Mouse (Mus musculus) midbrain, embryonic 10.5 days (tissue): ENCODE results near the gene Olfr594. TPM values are rescaled to one million over a fixed set of nuclear protein-coding genes. Genes with fewer than 3 reads are reported as not detected.
"Not testable (repeated sequence)": the region's sequence is repeated elsewhere in the genome, so short reads cannot be mapped to it uniquely, and the experiment has no call there.

ENCODE experiments used
- DNase-seq: peaks from one replicate; pipeline ENCODE4 v3.0.0-alpha.2; 2017; ENCODE audit warnings: low spot score
- H3K27ac ChIP-seq: fragments of 300-500 bp; sonication (generic); replicated peaks from 2 replicates; pipeline ENCODE4 v1.5.1; 2016; ENCODE audit warnings: mild to moderate bottlenecking
- H3K27me3 ChIP-seq: fragments of 300-500 bp; sonication (generic); 2 replicates; pipeline ENCODE4 v1.6.1; 2016; ENCODE audit warnings: low read depth, mild to moderate bottlenecking; ENCODE audit not compliant: poor library complexity, severe bottlenecking
- H3K36me3 ChIP-seq: fragments of 300-500 bp; sonication (generic); 2 replicates; pipeline ENCODE4 v1.6.1; 2016; ENCODE audit warnings: mild to moderate bottlenecking, moderate library complexity
- H3K4me1 ChIP-seq: fragments of 300-500 bp; sonication (generic); 2 replicates; pipeline ENCODE4 v1.6.1; 2016
- H3K4me3 ChIP-seq: fragments of 300-500 bp; sonication (generic); 2 replicates; pipeline ENCODE4 v1.5.1; 2016; ENCODE audit warnings: mild to moderate bottlenecking, moderate library complexity
- H3K9me3 ChIP-seq: fragments of 300-500 bp; sonication (generic); replicated peaks from 2 replicates; pipeline ENCODE4 v1.6.1; 2016; ENCODE audit warnings: mild to moderate bottlenecking
- WGBS: fragments of 180-500 bp; shearing (Covaris S2); methylation state at CpG from one replicate; pipeline ENCODE4 v1.1.7; 2016; 5-methylcytosine and 5-hydroxymethylcytosine counted together
- microRNA-seq: library from miRNA; unstranded; fragments of <30 nt; microRNA quantifications from one replicate; pipeline ENCODE4, GENCODE M21; 2017
- polyA plus RNA-seq: library from polyadenylated mRNA; unstranded; fragments of >200 nt; fragmentation: Nextera tagmentation; extraction: Ambion mirVana; gene quantifications from 2 replicates; pipeline ENCODE4 v1.2.1, GENCODE M21; 2016

The Olfr594 gene
- polyA plus RNA-seq: not detected in 2 replicates

DNA sequence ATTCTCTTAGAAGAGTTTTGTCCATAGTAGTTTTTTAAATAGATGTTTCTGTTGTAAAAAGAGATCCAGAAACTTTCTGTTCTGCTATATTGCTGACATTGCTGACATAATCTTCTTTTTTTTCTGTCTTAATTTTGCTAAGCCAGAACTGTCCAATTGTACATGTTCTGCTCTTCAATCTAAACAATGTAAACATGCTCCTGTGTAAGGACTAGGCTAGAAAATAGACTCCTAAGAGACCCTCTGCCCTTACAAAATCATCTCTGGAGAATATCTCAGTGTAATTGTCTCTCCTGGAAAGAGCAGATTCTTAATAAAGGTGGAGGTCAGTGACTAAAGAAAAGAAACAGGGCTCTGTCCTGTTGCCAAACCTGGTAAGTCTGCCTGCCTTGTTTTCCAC lies at the start of gene Olfr594:
Gene Olfr594, plus strand, starts transcription at position 301 of the 400 bp plus-strand sequence.
- no peak for DNase-seq
- H3K4me1 ChIP-seq: no peaks in the 10 kb centered on the region
- no peaks in the 10 kb centered on the region for H3K9me3 ChIP-seq
- H3K27me3 ChIP-seq: no peaks in the 10 kb centered on the region
- no peak within 1 kb of the TSS for H3K4me3 ChIP-seq
- H3K36me3 ChIP-seq: no peaks in the 10 kb centered on the region
- no peak within 1 kb of the TSS for H3K27ac ChIP-seq

DNA sequence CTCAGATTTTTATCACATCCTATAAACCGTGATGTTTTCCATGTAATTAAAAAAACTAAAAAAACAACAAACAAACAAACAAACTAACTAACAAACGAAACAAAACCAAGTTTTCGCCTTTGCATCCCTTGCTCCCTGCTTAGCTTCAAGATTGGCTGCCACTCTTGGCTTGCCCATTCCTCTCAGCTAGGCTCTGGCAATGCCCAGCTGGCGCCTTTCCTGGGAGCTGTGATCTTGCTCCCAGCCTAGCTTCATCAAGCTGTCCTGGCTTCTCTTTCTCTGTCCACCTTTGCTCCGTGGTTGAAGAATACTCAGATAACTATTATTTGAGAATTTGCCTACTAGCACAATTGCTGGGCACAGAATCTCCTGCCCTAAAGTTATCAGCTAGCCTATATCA lies 47.1 kb upstream of the Olfr594 start:
- Histone ChIP-seq H3K9me3 (no peaks in the 10 kb centered on the region), H3K4me3 (no peak overlapping the region), H3K27me3 (no peaks in the 10 kb centered on the region), H3K36me3 (no peaks in the 10 kb centered on the region), H3K4me1 (no peaks in the 10 kb centered on the region), H3K27ac (no peak overlapping the region)
- 82% methylated on average over 5 of the region's 5 CpGs for WGBS
- DNase-seq: no peak

DNA sequence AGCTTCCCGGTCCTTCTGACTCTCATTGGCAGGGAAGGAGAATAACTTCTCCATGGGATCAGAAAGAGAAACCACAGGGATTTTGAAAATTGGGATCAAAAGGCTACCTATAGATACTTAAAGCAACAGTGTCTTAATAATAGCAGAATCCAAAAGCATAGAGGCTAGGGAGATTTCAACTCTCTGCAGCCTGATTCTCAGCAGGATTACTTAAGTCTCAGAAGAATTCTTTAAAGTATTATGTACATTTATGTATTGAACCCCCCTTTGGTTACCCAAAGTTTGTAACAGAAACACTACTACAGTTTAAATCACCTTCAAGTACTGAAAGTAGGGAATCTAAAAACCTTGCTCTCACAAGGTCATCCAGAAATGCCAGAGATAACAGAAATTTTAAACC lies 38.6 kb upstream of the Olfr594 start, which contains the start of gene Olfr591:
Gene Olfr591, minus strand, starts transcription at position 101 of the 400 bp plus-strand sequence.
- H3K27ac ChIP-seq: no peak within 1 kb of the TSS
- H3K4me1 ChIP-seq: no peaks in the 10 kb centered on the region
- no peaks in the 10 kb centered on the region for H3K27me3 ChIP-seq
- DNase-seq: no peak
- peaks cover 3% of the 10 kb centered on the region; the same call in 1 of the 2 replicates for H3K9me3 ChIP-seq
- no peaks in the 10 kb centered on the region for H3K36me3 ChIP-seq
- WGBS: 78% methylated on average over 1 of the region's 1 CpGs
- no peak within 1 kb of the TSS for H3K4me3 ChIP-seq

DNA sequence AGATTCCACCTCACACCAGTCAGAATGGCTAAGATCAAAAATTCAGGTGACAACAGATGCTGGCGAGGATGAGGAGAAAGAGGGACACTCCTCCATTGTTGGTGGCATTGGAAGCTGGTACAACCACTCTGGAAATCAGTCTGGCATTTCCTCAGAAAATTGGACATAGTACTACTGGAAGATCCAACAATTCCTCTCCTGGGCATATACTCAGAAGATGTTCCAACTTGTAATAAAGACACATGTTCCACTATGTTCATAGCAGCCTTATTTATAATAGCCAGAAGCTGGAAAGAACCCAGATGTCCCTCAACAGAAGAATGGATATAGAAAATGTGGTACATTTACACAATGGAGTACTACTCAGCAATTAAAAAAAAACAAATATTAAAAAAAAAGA lies 32.3 kb upstream of the Olfr594 start, which contains the start of gene Olfr592:
Gene Olfr592, plus strand, starts transcription at position 301 of the 400 bp plus-strand sequence.
- H3K9me3 ChIP-seq, H3K4me1 ChIP-seq, DNase-seq, H3K27ac ChIP-seq, H3K4me3 ChIP-seq, H3K36me3 ChIP-seq, H3K27me3 ChIP-seq: not testable (repeated sequence)
- 96% methylated on average over 1 of the region's 1 CpGs for WGBS

DNA sequence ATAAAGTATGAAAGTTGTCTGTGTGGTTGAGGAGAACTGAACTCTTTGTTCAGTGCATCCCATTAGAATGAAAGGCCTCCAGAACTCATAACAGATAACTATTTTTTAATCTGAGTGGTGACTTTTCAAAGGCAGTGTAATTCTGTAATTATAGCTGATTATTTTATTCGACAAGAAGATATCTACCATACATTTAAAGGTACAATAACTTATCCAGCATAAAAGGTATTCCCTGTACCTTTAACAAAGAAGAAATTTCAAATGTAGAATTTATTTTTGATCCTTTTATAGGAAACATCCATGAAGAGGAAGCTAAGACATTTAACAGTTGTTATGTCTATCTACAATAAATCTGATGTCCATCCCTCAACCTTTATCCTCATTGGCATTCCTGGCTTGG lies 5.2 kb upstream of the Olfr594 start, which contains the start of gene Olfr593:
Gene Olfr593, plus strand, starts transcription at position 301 of the 400 bp plus-strand sequence.
- Histone ChIP-seq H3K27me3 (no peaks in the 10 kb centered on the region), H3K4me1 (no peaks in the 10 kb centered on the region), H3K36me3 (no peaks in the 10 kb centered on the region), H3K4me3 (no peak within 1 kb of the TSS), H3K9me3 (no peaks in the 10 kb centered on the region), H3K27ac (no peak within 1 kb of the TSS)
- DNase-seq: no peak
- WGBS: 73% methylated on average over 1 of the region's 1 CpGs

DNA sequence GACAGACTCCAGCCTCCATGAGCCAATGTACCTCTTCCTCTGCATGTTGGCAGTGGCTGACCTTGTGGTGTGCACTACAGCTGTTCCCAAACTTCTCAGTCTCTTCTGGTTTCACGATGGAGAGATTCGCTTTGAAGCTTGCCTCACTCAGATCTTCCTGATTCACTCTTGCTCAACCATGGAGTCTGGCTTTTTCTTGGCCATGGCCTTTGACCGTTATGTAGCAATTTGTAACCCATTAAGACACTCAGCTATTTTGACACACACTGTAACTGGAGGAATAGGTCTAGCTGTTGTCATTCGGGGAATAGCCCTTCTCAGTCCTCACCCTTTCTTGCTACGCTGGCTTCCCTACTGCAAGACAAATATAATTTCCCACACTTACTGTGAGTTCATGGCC lies 4.7 kb upstream of the Olfr594 start:
- not testable (repeated sequence) for H3K36me3 ChIP-seq, H3K9me3 ChIP-seq, H3K27ac ChIP-seq, DNase-seq, H3K4me3 ChIP-seq, H3K27me3 ChIP-seq, H3K4me1 ChIP-seq
- WGBS: 91% methylated on average over 5 of the region's 5 CpGs

DNA sequence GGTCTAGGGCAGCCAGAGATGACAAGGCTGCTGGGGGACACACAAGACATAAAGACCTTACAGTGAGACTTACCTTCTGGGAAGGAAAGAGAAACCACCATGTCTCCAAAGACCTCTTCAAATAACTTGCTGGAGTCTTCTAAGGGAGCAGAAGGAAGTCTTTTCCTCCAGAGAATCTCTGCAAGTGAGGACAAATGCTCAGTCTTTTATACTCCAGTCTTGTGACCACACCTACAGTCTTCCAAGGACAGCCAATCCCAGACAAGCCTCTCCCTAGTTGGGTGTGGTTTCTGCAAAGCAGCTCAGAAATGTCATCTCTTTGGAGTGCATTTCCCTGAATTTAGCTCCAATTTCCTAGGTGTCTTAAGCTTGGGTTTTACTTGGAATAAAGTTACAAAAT lies 35.6 kb downstream of the Olfr594 start, which contains the start of gene Usp17ld:
Gene Usp17ld, minus strand, starts transcription at position 101 of the 400 bp plus-strand sequence.
- not testable (repeated sequence) for H3K36me3 ChIP-seq, DNase-seq, H3K9me3 ChIP-seq, H3K27ac ChIP-seq, H3K4me1 ChIP-seq, H3K4me3 ChIP-seq, H3K27me3 ChIP-seq

Small RNAs within 50 kb of the gene (microRNA-seq; reads per million reads assigned to microRNA genes)
- gene Gm23550 (not detected), gene Gm25171 (not detected)

Other genes with a start within 250 kb of the Olfr594 start
- gene Olfr577, start 241.1 kb upstream of the Olfr594 start, polyA plus RNA-seq: not detected in 2 replicates
- gene Olfr578, start 227.7 kb upstream of the Olfr594 start, polyA plus RNA-seq: not detected in 2 replicates
- gene Olfr582, start 179.0 kb upstream of the Olfr594 start, polyA plus RNA-seq: not detected in 2 replicates
- not detected in 2 replicates for gene Olfr583, start 165.7 kb upstream of the Olfr594 start, polyA plus RNA-seq
- not detected in 2 replicates for gene Olfr584, start 135.1 kb upstream of the Olfr594 start, polyA plus RNA-seq
- not detected in 2 replicates for gene Olfr585, start 119.3 kb upstream of the Olfr594 start, polyA plus RNA-seq
- not detected in 2 replicates for gene Olfr586, start 91.4 kb upstream of the Olfr594 start, polyA plus RNA-seq
- not detected in 2 replicates for gene Olfr588-ps1, start 76.1 kb upstream of the Olfr594 start, polyA plus RNA-seq
- not detected in 2 replicates for gene Olfr589, start 60.6 kb upstream of the Olfr594 start, polyA plus RNA-seq
- gene Olfr591, start 38.7 kb upstream of the Olfr594 start, polyA plus RNA-seq: not detected in 2 replicates
- gene Olfr592, start 32.2 kb upstream of the Olfr594 start, polyA plus RNA-seq: not detected in 2 replicates
- not detected in 2 replicates for gene Olfr593, start 5.1 kb upstream of the Olfr594 start, polyA plus RNA-seq
- not detected in 2 replicates for gene Usp17ld, start 35.5 kb downstream of the Olfr594 start, polyA plus RNA-seq
- not detected in 2 replicates for gene Olfr596, start 88.7 kb downstream of the Olfr594 start, polyA plus RNA-seq
- gene Olfr597, start 99.3 kb downstream of the Olfr594 start, polyA plus RNA-seq: not detected in 2 replicates
- gene Olfr598, start 106.6 kb downstream of the Olfr594 start, polyA plus RNA-seq: not detected in 2 replicates
- not detected in 2 replicates for gene Olfr599, start 118.9 kb downstream of the Olfr594 start, polyA plus RNA-seq
- gene Olfr600, start 132.7 kb downstream of the Olfr594 start, polyA plus RNA-seq: not detected in 2 replicates
- not detected in 2 replicates for gene Olfr601, start 145.7 kb downstream of the Olfr594 start, polyA plus RNA-seq
- gene Olfr603, start 169.2 kb downstream of the Olfr594 start, polyA plus RNA-seq: not detected in 2 replicates
- not detected in 2 replicates for gene Usp17lc, start 198.1 kb downstream of the Olfr594 start, polyA plus RNA-seq
- not detected in 2 replicates for gene Olfr605, start 228.4 kb downstream of the Olfr594 start, polyA plus RNA-seq
- gene Olfr606, start 232.1 kb downstream of the Olfr594 start, polyA plus RNA-seq: not detected in 2 replicates
- not detected in 2 replicates for gene Olfr607, start 247.2 kb downstream of the Olfr594 start, polyA plus RNA-seq